Mouse (Mus musculus): ENCODE measurements around the gene Grid1.

DNA sequence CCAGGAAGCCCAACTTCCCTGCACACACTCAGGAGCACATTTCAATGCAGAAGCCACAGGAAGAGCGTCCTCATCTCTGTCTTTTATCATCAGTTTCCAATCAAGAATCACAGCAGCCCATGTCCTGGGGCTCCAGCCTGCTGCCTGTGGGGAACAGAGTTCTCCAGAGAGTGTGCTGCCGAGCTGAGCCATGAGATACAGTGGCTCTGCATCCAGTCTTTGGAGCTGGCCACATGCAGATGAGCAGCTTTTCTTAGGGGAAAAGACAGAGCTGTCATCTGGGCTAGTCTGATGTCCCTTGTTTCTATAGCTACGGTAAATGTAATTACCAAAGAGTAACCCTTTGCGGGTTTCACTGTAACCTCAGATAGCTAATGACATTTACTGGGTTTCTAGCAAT, 83.9 kb downstream of the Grid1 start:
- TF ChIP-seq CTCF (conservative IDR thresholded peaks at IDR 0.05; ENCODE audit: insufficient read depth, insufficient read length, low read depth, low read length) (no peak), POLR2A (IDR thresholded peaks at IDR 0.05; ENCODE audit: low read depth, low read length) (no peak)

Data from kidney, adult 2 months (tissue).